Mouse (Mus musculus) gastrocnemius, adult 18-20 months (tissue): ENCODE measurements around the gene Reep3. TPM values are rescaled to one million over a fixed set of nuclear protein-coding genes. Genes with fewer than 3 reads are reported as not detected.

ENCODE experiments used
- DNase-seq: peaks from one replicate; pipeline ENCODE4 v3.0.0; 2021; ENCODE audit warnings: low spot score
- total RNA-seq, 2 experiments: library from RNA; stranded (reverse); gene quantifications; 2 replicates each; pipeline ENCODE4 v1.2.3; 2021

Gene Reep3
- total RNA-seq, 2 experiments from 2014 or later = 10.0 to 11.1 TPM

- peak; percentile 67 for DNase-seq
These were observed 14.5 kb upstream of the Reep3 start for GRCm38 (mm10) chr10:67111044-67111798.

- DNase-seq = no peak
These were observed 12.9 kb upstream of the Reep3 start for GRCm38 (mm10) chr10:67109635-67110034.

GRCm38 (mm10) chr10:67108096-67108495, 11.4 kb upstream of the Reep3 start:
- DNase-seq = no peak

DNA sequence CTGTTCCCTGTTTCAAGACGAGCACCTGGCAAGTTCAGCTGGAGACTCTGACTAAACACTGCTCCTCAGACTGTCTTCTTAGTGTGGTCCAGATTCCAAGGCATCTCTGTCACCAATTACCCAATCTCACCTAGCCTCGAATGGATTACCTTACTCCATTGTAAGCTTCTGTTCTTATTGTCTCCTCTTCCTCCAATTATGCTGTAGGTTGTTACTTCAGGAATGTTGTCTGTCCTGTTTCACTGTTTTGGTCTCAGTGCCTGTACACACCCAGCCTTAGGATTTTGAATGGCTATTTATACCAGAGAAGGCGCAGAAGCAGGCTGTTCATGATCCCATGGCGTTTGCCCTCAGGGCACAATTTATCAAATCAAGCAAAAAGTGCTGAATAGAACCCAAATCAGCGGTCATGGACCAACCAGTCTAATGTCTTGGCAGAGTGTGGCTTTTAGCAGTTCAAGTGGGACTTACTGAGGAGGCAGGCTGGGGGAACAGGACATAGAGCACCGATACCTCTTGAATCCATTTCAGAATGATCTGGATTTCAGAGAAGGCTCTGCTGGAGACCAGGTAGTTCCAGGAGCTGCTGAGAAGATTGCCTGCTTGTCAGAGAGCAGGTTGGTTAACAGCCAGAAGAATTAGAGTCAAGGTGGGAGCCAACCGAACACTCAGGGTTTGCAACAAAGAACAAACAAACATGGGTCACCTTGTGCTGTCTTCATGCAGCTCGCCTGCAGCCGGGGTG, 10.4 kb upstream of the Reep3 start:
- no peak for DNase-seq

- no peak for DNase-seq
These were observed 9.7 kb upstream of the Reep3 start for GRCm38 (mm10) chr10:67106400-67106799.

DNA sequence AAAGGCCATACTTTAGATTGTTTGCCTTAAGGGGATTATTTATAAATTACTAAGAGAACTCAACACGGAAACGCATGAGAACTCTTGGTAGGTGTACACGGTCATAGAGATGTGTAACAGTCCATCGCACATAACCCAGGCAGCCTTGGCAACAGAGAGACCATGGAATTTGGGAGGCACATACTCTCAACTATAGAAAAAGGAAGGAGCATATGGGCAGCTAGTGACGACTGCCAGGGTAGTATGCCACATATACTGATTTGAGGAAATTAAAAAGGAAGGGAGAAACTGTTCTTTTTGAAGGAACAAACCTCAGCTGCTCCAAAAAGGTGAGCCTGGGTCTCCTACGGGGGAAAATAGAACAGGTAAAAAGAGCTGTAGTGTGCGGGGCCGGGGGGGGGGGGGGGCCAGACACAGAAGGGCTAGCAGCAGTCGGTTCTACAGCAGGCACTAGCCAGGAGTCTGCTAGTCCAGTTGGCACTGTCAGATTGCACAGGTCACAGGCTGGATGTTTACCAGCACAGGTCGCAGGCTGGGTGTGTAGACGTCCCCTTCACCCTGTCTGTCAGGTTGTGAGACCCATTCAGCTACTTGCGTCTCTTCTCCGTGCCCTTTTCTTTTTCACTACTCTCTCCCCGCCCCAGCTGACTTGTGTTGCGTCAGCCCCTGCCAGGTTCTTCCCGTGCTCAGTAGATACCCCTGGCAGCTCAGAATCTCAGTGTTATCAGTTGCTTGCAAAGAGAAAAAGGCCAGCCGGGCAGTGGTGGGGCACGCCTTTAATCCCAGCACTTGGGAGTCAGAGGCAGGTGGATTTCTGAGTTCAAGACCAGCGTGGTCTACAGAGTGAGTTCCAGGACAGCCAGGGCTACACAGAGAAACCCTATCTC, 8.8 kb upstream of the Reep3 start:
- no peak for DNase-seq

DNA sequence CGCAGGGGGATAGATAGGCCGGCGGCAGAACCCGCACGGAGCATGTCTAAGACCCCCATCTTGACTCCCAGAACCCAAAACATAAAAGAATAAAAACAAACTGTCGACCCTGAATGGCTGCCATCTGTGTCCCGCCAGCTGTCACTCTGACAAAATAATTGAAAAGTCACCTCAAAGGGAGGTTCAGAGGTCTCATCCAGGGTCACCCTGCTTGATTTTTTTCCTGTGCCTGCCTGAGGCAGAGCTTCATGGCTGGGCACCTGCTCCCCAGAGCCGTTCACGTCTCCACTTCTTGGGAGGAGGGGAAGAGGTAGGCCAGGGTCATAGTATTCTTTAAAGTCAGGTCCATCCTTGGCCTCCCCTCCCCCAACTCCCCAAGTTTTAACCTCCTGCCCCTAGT, 7.8 kb upstream of the Reep3 start:
- DNase-seq = no peak

GRCm38 (mm10) chr10:67100831-67101251, 4.1 kb upstream of the Reep3 start:
- DNase-seq = no peak

GRCm38 (mm10) chr10:67100011-67100661, 3.4 kb upstream of the Reep3 start:
- DNase-seq = no peak

- peak; percentile 45 for DNase-seq
These were observed 2.6 kb upstream of the Reep3 start for GRCm38 (mm10) chr10:67099183-67099929.

GRCm38 (mm10) chr10:67098408-67099050, 1.8 kb upstream of the Reep3 start:
- DNase-seq = no peak

DNA sequence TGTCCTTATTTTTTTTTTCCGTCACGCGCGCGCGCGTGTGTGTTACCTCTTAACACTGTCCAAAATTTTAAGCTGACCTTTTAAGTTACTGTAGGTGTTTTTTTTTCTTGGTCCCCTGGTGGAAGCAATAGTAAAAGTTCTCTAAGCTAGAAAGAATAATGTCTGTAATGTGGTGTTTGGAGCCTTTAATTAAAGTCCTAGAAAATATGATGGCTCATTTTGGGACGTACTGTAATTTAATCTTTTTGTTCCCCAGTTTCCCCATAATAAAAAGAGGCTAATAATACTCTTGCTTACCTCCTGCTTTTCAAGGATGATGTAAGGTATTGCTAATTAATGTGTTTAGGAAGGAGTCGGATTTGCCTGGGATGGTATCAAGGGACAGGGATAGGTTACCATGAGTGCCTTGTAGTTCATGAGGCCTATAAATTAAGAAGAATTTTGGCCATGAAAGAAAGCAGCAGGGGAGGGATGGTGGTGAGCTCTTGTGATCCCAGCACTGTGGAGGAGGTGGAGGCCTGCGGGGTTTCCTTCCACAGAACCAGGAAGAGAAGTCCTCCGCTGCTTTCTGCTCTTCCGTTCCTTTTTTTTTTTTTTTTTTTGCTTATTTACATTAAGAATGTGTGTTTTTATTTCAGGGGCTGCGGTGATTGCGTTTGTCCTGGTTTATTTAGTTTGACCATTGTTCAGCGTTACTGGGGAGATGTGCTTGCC, 849 bp upstream of the Reep3 start:
- DNase-seq = no peak

DNA sequence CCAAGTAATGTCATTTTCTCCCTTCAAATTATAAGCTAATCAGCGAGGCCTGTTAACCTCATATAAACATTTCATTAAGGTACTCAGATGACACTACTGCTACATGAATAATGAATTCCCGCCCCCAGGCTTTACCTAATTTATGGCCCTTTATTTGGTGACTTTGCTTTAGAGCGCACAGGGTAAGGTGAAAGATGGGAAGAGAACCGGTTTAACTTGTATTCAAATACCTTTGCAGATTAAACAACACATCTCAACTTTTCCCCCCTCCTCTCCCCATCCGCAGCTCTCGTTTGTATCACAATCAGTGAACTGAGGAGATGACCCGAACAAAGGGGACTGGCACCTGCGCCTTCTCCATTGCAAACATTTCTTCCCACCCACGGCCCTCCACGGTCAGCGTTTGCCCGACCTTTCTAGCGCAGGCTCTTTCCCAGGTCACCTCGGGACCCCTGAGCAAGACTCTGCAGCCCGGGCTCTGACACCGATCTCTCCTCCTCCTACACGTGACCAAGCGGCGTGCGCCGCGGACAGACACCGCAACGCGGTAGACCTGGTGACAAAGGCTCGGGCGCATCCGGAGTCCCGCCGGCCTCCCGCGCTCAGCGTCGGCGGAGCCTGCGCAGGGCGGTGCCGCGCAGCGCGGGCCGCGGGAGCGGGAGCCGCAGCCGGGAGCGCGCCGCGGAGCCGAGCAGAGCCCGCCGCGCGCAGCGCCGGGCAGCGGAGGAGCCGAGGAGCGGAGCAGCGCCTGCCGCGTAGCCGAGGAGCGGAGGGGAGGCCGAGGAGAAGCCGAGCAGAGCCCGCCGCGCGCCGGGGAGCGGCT, 736 bp downstream of the Reep3 start, which contains the start of gene Jmjd1c:
TSS of gene Jmjd1c (plus strand) at position 328 of the 823 bp plus-strand sequence.
- peak; percentile 60 for DNase-seq

DNA sequence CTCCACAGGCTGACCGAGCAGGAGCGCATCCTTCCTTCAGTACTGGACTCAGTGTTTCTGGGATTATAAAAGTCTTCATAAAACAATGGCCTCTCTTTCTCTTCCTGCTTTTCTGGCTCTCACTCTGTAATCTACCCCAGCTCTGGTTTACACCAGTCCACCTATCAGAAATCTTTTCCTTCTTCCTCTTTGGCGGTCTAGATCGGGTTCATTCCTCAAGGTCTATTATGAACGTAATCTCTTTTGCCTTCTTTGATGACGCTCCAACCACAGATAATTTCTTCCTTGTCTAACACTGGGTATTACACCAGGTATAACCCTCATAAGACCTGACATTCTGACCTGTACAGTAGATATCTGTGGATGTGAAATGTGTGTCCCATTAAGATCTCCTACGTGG, 1.8 kb downstream of the Reep3 start:
- no peak for DNase-seq

DNA sequence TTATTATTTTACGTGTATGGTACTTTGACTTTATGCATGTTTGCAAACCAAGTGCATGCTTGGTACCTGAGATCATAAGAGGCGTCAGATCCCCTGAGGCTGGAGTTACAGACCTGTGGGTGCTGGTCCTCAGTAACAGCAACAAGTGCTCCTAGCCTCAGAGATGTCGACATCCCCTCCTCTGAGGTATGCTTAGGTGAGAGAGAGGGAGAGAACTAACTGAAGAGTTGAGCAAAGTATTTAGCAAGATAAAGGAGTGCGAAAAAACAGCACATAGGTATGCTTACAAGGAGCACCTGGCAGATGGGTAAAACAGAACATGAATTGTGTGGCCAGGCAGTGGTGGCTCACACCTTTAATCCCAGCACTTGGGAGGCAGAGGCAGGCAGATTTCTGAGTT, 6.1 kb downstream of the Reep3 start:
- no peak for DNase-seq

- no peak for DNase-seq
These were observed 9.1 kb downstream of the Reep3 start for GRCm38 (mm10) chr10:67087447-67088226.

DNA sequence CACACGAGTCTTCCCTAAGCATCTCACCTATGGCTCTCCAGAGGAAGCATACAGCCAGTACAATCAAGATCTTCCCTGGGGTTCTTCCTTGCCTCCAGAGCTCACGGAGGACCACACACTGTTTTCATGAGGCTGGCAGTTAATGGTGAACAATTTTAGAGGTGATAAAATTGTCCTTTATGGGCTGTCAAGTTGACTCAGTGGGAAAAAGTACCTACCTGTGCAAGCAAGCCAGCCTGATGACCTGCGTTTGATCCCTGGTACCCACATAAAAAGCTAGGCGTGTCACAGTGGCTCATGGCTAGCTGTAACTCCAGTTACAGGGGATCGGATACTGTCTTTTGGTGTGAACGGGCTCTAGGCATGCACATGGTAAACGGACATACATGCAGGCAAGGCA, 10.8 kb downstream of the Reep3 start:
- no peak for DNase-seq

DNA sequence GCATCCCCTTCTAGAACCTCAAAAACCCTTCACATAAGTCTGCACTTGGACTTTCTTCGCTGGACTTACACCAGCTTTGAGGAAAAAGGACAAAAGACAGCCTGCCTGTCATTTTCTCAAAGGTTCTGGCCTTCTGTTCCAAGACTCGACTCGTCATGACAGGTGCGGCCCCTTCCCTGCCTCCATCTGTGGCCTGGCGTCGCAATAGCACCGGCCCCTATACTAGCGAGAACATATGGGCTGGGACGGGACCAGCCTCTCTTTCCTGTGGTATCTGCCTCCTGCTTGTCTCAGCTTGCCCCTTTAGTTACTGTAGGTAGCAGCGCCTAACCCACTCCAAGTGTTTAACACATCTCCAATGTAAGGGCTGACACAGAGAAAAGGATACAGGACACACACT, 11.6 kb downstream of the Reep3 start:
- DNase-seq = no peak
